Mouse (Mus musculus) heart, adult 2 months (tissue): ENCODE data around the gene Trpm3.
"Not testable (repeated sequence)": the region's sequence is repeated elsewhere in the genome, so short reads cannot be mapped to it uniquely, and the experiment has no call there.

ENCODE experiments used
- CTCF ChIP-seq: fragments of 200-600 bp; IDR thresholded peaks from 2 replicates; pipeline ENCODE4 v1.8.1; 2022; ENCODE audit warnings: antibody characterized with exemption, mild to moderate bottlenecking, moderate library complexity
- EP300 ChIP-seq: fragments of 200-500 bp; IDR thresholded peaks from 2 replicates; pipeline ENCODE4 v1.6.1; 2011; ENCODE audit warnings: low read depth, low read length, control low read depth; ENCODE audit not compliant: insufficient read depth
- POLR2A ChIP-seq: fragments of 200-500 bp; IDR thresholded peaks from 2 replicates; pipeline ENCODE4 v1.6.1; 2011; ENCODE audit warnings: mild to moderate bottlenecking, low read depth, low read length, control low read depth; ENCODE audit not compliant: insufficient read depth

DNA sequence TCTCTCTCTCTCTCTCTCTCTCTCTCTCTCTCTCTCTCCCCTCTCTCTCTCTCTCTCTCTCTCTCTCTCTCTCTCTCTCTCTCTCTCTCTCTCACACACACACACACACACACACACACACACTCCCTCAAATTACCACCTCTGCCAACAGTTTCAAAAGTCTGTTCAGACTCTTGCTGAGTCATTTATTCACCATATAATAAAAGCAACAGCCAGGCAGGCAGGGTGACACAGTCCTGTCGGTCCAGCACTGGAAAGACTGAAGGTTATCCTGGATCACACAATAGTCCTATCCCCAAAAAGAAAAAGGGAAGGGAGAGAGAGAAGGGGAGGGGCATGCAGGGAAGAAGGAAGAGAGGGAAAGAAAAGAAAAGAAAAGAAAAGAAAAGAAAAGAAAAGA lies 894.5 kb downstream of the Trpm3 start:
- not testable (repeated sequence) for TF ChIP-seq POLR2A, CTCF, EP300
